Mouse (Mus musculus) common myeloid progenitor, adult 5-6 weeks (primary cell): Measurements from ENCODE around the gene Rassf1. TPM values are rescaled to one million over a fixed set of nuclear protein-coding genes. Genes with fewer than 3 reads are reported as not detected.

Experiments
- ATAC-seq: replicated peaks from 2 replicates; pipeline ENCODE4 v1.8.0; 2016; ENCODE audit warnings: low read depth, mild to moderate bottlenecking, moderate TSS enrichment, inconsistent platforms; ENCODE audit not compliant: poor library complexity, severe bottlenecking
- total RNA-seq: library from RNA; stranded (forward); fragments of 200-1000, 187-1606 nt; gene quantifications from 2 replicates; pipeline ENCODE4 v1.2.3, GENCODE M21; 2017

The Rassf1 gene
- 29.3 and 37.4 TPM in 2 replicates for total RNA-seq

DNA sequence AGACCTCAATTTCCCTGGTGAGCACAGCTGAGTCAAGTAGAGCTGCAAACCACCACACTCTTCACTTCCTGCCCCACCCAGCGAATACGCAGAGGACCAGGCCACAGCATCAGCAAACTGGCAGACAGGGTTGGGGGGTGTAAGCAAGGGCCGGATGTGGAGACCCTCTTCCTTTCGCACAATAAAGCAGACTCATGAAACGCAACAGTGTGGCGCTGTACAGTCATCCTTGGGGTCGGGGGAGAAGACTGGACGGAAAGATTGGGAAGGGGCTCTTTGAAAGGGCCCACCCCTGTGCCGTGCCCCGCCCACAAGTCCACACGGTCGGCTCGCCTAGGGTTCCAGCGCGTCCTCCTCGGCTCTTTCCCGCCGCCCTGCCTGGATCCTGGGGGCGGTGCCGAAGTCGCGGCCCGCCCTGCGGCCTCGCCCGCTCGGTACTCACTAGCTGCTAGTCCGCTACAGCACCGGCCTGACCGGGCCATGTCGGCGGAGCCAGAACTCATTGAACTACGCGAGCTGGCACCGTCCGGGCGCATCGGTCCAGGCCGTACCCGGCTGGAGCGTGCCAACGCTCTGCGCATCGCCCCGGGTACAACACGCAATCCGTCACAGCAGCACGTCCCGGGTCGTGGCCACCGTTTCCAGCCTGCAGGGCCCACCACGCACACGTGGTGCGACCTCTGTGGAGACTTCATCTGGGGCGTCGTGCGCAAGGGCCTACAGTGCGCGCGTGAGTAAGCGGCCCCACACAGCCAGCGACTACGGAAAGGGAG lies at the start of gene Rassf1:
Gene Rassf1 (plus strand): TSS at position 439 of the 773 bp plus-strand sequence.
- peak; percentile 27 for ATAC-seq

DNA sequence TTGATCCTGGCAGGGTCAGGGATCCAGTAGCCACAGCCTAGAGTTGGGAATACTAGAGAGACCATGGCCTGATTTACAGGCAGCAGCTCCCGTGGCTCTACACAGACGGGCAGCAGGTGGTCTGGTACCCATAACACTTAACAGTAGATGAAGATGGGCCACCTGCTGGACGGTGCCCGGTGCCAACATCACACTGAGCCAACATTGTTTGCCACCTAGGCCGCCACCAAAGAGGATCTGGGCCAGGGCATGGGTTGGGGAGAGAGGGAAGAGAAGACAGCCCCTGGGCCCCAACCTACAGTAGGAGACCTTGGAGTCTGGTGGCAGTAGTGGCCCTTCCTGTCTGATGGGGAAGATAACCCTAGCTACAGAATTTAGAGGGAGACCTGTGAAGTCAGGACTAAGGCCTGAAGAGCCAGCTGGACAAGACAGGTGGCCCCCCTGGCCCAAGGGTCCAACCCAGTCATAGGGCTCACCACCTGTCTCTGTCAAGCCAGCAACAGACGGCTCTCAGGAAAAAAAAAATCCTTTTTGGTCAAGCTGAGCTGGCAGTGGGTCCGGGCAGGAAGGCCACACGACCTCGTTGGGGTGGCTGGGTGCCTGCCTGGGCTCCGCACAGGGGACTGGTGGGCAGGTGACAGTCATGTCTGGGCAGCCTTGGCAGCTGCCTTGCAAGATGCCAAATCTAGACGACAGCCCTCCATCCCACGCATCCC lies 49.1 kb upstream of the Rassf1 start:
- ATAC-seq = no peak

DNA sequence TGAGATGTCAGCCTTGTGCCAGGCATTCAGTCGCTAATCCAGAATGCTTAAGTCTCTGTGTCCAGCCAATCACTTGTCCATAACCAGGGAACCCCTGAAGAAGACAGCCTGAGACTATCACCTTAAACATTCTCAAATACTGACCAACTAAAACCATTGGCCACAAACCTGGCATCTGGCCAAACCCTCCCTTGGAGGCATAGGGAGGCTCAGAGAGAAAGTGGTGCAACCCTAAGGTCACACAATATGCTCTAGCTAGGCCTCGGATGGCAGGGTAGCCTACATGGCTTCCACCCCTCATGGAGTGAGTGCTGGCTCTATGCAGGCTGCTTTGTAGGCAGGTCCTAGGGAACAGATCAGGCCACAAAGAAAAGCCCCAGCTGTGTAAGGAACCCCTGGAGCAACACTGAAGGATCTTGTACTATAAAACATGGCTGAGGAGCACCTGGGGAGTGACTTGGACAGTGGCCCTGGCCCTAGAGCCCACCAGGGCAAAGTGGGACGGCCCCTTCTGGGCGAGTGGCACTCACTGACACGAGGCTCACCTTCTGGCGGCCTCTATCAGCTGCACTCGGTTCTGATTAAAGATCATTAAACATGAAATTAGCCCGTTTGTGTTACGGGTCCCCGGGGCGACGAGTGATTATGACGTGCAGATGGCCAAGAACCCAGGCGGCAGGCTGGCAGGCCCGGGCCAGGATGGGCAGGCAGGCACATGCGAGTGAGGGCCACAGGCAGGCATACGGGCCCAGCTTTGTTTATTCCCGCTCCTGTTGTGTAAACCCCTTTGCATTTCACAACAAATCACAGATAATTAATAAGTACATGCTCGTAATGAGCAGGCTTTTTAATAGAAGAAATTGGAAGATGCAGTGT lies 46.5 kb upstream of the Rassf1 start:
- ATAC-seq = no peak

DNA sequence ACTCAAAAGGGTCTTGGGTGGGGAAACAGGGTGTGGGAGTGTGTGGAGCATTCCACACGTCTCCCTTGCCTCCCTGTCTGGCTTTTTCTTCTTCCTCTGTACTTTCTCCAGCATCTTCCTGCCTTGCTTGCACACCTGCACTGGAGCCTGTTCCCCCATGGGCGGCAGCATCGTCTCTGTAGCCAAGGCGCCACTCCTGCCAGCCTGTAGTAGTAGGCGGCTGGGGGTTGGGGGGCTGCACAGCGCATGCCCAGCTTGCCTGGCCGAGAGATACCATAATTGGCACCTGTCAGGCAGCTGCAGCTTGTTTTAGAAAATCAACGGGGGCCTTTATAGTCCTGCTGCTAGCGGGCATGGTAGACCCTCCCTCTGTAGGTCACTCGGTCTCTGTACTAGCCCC lies 43.1 kb upstream of the Rassf1 start:
- ATAC-seq = no peak

DNA sequence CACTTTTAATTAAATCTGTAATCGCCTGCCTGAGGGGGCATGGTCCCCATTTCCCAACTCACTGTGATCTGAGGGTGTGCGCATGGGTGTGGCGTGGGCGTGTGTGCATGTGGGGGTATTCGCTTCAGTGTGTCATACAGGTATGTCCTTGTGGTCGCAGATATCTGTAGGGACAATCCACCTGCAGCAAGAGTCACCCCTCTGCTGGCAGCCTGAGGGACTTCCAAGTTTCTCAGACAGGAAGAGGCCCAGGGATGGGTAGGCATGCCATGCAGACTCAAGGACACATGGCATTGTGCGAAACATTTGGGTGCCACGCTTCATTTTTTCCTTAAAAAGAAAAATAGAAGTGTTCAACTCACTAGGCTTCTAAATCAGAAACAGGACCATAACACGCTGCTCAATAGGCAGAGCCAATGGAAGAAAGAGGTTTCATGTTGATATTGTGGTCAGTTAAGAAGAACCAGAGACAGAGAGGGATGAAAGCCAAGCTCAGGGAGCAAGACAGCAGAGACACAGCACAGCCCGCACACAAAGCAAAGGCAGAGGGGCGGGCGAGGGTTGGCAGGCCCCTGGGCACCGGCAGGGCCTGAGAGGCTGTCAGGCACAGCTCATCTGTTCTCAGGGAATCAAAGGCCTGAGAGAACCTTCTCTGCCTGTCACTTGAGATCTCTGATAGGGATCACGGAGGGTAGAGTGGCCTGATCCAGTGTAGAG lies 40.8 kb upstream of the Rassf1 start:
- no peak for ATAC-seq

DNA sequence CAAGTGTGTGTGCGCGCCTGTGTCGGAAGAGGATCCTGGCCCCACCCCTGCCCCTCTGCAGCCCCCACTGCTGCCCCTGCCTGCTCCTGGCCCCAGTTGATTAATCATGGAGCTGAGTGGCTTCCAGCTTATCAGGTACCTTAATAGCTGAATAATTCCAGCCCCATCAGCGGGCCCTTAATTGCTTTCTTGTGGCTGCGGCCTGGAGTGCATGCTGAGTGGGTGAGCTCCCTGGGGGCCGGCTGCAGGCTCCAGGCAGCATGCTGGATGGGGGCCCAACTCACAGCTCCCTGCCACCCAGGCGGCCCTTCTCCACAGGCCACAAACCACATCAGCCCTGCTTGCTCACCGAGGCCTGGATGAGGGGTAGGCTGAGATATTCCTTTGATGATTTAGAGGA lies 39.9 kb upstream of the Rassf1 start:
- ATAC-seq = no peak

DNA sequence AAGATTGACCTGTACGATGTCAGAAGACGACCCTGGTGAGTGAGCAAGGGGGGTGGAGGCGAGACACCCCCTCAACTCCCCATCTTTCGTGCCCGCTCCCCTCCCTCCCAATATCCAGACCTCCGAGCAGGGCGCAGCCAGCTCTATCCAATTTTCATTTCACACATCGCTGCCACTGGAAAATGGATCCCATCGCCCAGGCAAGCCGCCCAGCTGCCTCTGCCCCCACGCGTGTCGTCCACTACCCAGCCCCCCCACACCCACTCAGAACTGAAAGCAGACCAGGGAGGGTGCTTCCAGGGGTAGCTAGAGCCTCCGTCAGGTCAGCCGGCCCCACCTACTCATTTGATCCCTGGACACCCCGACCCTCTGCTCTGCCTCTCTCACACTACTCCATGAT lies 39.0 kb upstream of the Rassf1 start:
- ATAC-seq = no peak

DNA sequence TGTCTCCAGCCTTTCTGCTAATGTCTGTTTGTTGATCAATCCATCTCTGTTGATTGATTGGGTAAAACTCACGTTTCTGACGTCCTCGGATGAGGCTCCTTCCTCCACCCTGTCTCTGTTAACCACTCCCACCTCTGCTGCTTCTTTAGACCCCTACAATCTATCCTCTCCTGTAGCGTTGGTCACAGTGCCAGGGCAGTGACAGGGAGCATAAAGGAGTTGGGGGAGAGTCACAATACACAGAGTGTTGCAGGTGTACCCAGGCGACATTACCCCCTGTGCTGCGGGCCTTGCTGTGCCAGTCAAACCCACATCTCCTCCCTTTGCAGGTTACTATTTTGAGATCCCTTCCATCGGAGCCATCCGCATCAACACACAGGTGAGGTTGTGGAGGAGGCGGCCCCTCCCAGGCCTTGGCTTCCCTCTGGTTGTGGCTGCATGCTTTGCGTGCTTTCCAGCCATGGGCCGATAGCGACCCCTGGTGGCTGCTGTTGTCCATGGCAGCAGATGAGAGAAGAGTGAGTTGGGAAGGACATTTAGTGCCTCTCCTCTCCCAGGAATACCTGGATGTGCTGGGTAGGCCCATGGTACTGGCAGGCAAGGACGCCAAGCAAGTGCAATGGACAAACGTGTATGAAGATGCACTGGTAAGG lies 36.9 kb upstream of the Rassf1 start:
- peak; percentile 93 for ATAC-seq

DNA sequence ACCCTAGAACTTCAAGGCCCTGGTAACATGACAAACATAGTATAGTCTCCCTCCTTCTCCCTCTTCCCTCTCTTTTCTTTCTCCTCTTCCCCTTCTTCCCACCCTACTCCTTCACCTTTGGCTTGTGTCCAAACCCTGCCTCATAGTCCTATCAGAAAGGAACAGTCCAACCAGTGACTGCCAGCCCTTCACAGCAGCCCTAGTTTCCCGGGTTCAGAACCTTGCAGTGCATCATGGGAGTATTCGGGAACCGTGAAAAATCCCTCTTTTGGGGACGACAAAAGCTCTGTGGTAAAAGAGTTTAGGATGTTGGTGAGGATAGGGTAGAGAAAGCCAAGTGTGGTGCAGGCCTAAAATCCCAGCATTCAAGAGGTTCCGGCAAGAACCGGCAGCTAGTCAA lies 31.0 kb upstream of the Rassf1 start:
- ATAC-seq = no peak

DNA sequence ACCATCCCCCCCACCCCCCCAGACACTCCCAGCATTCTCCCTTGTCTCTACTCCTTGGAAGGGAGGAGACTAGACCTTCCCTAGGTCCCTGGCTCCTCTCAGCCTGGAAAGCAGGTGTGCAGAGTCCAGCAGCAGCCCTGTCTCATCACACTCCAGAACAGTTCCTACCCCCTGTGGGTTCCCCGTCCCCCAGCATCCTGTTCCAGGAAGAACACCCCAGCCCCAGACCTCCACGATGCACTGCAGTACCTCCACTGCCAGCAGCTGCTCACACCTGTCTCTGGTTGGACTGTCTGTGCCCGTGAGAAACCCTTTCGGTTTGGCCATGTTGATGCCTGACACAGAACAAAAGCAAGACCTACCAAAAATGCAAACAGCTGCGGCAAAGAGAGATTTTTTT lies 30.2 kb upstream of the Rassf1 start:
- ATAC-seq = 0 out of 2 replicates have a peak, but pooled peaks have one; percentile 16

DNA sequence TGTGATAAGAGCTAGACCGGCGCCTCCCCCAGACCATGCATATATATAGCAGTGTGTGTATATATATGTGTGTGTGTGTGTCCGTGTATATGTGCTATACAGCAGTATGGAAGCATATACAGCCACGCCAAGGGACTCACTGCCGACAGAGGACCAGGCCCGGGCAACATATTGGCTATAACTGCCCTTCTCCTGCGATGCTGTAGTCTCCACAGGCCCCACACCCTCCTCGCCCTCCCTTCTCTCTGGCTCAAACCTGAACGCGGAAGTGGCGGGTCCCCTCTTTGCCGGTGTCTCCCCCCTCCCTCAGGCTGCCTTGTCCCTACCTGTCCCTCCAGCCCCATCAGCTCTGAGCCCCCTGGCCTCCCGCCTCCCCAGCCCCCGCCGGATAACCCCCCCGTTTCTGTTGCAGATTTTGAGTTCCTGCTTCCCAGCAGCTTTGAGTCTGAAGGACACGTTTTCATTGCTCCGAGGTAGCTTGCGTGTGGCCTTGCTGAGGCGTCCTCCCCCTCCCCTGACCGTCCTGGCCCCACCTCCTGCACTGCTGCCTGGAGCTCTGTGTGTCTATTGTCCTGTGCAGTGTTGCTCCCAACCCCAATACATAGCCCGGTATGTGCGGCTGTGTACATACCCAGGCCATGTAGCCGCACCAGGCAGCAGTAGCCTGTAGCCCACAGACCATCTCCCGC lies 29.5 kb upstream of the Rassf1 start:
- peak; percentile 45 for ATAC-seq

DNA sequence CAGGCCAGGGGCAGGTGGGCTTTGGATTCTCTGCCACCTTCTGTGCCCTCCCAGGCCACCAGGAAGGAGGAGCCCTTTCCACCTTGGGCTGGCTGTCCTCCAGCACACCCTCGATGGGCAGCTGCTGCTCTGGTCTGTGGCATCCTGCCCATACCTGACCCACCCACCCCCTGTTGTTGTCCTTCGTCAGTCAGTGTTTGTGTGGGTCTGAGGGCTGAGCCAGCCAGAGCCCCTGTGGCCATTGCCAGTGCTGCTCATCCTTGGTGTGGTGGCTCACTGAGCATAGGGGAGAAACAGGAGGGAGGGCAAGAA lies 29.0 kb upstream of the Rassf1 start:
- ATAC-seq = no peak

DNA sequence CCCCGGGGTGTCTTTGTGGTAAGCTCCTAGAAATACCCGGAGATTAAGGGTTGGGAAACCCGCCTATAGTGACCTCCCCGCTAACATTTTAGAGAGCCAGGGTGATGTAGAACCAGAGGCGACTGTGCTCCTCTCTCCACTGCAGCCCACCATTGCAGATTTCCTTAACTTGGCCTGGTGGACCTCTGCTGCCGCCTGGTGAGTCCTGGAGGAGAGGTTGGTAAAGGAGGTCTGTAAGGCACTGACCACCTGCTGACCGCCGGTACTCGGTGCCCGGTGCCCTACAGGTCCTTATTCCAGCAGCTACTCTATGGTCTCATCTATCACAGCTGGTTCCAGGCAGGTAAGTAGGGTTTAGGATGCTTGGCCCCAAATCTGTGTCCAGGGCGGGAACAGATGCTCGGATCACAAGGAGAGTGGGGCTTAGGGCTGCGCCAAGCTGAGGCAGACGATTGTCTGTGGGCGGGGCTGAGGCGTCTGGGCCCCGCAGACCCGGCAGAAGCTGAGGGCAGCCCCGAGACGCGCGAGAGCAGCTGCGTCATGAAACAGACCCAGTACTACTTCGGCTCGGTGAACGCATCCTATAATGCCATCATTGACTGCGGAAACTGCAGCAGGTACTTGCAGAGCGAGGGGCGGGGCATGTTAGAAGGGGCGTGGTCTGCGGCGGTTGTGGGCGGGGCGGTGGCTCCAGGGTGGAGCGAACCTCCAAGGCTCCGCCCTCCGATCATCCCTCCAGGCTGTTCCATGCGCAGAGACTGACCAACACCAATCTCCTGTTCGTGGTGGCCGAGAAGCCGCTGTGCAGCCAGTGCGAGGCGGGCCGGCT lies 24.9 kb upstream of the Rassf1 start:
- peak; percentile 71 for ATAC-seq

DNA sequence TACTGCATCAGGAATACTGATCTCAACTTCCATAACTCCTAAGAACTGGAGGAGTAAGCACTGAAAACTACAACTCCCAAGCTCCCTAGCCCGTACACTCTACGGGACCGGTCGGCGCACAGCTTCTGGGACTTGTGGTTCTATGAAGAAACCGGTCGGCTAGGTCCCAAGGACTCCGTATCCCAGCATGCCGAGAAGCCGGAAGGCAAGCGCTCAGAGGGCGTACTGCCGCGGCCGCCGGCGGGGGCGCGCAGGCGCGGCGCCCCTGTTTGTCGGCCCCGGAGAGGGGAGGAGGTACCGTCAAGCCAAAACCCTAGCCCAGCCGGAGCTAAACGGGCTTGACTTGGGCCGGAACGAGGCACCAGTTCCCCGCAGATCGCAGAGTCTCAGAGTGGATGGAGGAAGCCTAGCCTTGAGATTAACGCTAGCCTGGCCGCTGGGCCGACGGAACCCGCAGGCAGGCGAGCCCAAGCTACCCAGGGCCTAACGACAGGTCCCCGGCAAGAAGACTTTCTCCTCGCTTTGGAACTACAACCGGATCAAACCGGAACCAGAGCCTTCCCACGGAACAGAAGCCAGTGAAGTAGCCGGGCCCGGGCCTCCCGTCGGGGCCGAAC lies 17.5 kb upstream of the Rassf1 start, which contains the start of gene Tmem115:
Gene Tmem115 (plus strand): TSS at position 155 of the 617 bp plus-strand sequence.
- peak; percentile 95 for ATAC-seq

DNA sequence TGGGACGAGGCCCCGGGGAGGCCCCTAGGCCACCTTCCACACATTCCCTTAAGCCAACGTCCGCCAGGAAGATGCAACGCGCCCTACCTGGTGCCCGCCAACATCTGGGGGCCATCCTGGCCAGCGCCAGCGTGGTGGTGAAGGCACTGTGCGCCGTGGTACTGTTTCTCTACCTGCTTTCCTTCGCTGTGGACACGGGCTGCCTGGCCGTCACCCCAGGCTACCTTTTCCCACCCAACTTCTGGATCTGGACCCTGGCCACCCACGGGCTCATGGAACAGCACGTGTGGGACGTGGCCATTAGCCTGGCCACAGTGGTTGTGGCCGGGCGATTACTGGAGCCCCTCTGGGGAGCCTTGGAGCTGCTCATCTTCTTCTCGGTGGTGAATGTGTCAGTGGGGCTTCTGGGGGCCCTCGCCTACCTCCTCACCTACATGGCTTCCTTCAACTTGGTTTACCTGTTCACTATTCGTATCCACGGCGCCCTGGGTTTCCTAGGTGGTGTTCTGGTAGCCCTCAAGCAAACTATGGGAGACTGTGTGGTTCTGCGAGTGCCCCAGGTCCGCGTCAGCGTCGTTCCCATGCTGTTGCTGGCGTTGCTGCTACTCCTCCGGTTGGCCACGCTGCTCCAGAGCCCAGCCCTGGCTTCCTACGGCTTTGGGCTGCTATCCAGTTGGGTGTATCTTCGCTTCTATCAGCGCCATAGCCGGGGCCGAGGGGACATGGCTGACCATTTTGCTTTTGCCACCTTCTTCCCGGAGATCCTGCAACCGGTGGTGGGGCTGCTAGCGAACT lies 16.8 kb upstream of the Rassf1 start:
- ATAC-seq = peak; percentile 52; the same call in 1 of the 2 replicates

DNA sequence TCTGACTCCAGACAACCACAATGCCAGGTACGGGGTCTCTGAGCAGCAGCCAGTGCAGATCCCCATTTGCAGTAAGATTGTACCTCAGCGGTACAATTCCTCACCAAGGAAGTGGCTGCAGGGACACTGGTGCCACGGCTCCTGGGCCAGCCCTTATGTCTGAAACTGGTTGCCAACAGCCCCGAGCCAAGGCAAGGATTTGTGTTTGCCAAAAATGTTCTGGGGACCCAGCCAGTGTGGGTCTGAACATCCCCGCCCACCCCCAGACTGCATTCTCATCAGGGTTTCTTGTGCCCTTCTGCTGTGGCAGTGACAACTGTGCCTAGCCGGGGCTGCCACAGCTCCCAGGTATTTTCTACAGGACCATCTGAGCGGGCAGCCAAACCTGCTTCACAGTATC lies 13.1 kb upstream of the Rassf1 start:
- no peak for ATAC-seq

DNA sequence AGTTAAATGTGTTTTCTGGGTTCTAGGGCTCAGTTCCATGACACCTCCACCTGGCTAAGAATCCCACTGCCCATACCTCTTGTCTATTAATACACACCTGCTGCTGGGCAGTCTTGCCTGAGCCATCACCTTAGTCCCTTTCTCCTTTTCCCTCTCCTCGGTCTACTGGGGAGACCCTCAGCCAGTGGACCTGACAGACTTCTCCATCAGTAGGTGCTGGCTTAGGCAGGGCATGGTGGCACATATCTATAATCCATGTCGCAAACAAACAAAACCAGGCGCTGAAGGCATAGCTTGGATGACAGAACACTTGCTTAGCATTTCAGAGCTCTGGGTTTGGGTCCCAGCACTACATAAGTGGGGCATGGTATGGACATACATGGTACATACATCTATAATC lies 12.6 kb upstream of the Rassf1 start:
- ATAC-seq = no peak
